Mouse (Mus musculus): Measurements from ENCODE around the gene Atp6v1c2. TPM values are rescaled to one million over a fixed set of nuclear protein-coding genes. Genes with fewer than 3 reads are reported as not detected.

Atp6v1c2 gene
- polyA plus RNA-seq (2015; fragmentation: Nextera tagmentation; extraction: Ambion mirVana), result 0.41 and 0.43 TPM in 2 replicates

DNA sequence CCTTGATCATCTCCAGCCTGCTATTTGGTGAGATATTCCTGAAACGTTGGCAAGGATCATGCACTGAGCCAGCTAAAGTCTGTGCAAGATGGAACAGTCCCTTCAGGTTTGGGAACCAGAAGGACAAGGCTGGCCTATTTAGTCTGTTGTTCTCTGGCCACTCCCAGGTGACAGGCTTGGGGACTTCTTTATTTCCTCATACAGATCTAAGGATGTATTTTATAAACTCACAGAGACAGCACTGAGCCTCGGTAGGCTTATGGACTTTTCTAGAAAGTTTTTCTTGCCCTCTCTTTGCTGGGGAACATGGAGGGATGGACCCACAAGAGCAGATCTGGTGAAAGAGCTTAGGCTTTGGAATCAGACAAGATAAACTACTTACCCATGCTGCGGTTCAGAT lies at the start of gene Atp6v1c2:
Gene Atp6v1c2, minus strand, starts transcription at position 101 of the 400 bp plus-strand sequence.
- Histone ChIP-seq H3K36me3 (no peaks in the 10 kb centered on the region), H3K9me3 (replicated peaks) (no peaks in the 10 kb centered on the region), H3K4me2 (no peak within 1 kb of the TSS), H3K9ac (replicated peaks) (no peak within 1 kb of the TSS), H3K27me3 (replicated peaks) (peaks cover 13% of the 10 kb centered on the region), H3K27ac (replicated peaks) (no peak within 1 kb of the TSS), H3K4me3 (replicated peaks) (no peak within 1 kb of the TSS), H3K4me1 (peaks cover 11% of the 10 kb centered on the region)
- 80% methylated on average over 3 of the region's 3 CpGs for WGBS
- ATAC-seq (ENCODE audit: low FRiP score), result no peak

DNA sequence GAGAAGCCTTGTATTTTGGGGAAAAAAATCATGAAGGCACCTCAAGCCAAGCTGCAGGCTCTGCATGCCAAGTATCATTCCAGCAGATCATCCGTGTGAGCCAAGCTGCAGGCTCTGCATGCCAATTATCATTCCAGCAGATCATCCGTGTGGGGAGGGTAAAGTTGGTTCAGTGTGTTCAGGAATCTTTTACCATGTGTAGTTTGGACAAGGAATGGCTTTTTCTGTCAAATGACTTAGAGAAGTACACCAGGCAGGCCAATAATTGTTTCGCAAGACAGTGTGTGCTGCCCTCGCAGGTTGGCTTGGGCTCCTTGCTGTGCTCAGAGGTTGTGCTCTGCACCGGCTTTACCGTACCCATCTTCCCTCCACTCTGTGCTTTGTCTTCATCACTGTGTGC lies 47.4 kb upstream of the Atp6v1c2 start:
- H3K9ac ChIP-seq (replicated peaks), result no peak overlapping the region
- H3K27me3 ChIP-seq (replicated peaks), result no peaks in the 10 kb centered on the region
- no peaks in the 10 kb centered on the region for H3K9me3 ChIP-seq (replicated peaks)
- H3K4me1 ChIP-seq, result no peaks in the 10 kb centered on the region
- H3K4me2 ChIP-seq, result no peak overlapping the region
- H3K27ac ChIP-seq (replicated peaks), result no peak overlapping the region
- no peak overlapping the region for H3K4me3 ChIP-seq (replicated peaks)
- 92% methylated on average over 6 of the region's 6 CpGs for WGBS
- ATAC-seq (ENCODE audit: low FRiP score), result no peak
- H3K36me3 ChIP-seq, result peaks cover 82% of the 10 kb centered on the region

DNA sequence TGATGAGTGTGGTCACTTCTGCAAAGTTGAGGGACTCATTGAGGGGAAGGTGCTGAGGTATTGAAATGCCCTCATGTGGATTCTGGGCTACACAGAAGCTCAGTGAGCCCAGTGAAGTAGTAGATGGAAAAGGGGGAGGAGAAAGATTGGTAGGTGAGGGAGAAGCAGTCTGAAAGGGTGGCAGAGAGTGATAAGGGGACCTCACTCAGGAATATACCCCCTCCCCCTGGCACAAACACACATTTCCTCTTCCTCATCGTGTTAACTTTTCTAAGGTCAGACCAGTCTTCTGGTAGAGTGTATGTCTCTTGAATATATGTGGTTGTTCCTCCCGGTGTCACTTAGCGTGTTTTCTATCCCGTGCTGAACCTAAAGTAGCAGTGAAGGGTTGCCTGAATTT lies 46.1 kb upstream of the Atp6v1c2 start:
- H3K9ac ChIP-seq (replicated peaks), result no peak overlapping the region
- WGBS, result 96% methylated on average over 4 of the region's 4 CpGs
- peaks cover 80% of the 10 kb centered on the region for H3K36me3 ChIP-seq
- no peaks in the 10 kb centered on the region for H3K27me3 ChIP-seq (replicated peaks)
- H3K4me1 ChIP-seq, result no peaks in the 10 kb centered on the region
- H3K27ac ChIP-seq (replicated peaks), result no peak overlapping the region
- no peak overlapping the region for H3K4me3 ChIP-seq (replicated peaks)
- H3K9me3 ChIP-seq (replicated peaks), result no peaks in the 10 kb centered on the region
- H3K4me2 ChIP-seq, result no peak overlapping the region
- no peak for ATAC-seq (ENCODE audit: low FRiP score)

DNA sequence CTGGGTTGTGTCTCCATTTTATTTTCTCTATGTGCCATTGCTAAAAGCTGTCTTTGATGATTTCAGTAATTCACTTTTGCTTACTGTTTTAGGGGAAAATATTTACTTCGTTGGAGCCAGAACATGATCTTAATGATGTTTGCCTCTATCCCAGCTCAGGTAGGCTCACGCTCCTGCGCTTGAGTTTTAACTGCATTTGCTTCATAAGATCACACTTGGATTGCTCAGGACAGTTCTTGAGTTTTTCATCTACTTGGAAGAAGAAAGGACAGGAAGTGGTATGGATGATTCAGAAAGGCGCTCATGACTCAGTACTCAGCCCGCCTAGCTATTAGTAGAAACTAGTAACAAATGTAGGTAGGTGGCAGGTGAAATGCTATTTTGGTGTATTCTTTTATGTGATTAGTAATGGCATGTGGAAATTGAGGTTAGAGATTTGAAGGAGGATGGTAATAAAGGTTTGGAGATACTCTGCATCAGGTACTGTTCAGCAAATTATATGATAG lies 44.4 kb upstream of the Atp6v1c2 start:
- no peak overlapping the region for H3K27ac ChIP-seq (replicated peaks)
- no peaks in the 10 kb centered on the region for H3K4me1 ChIP-seq
- H3K27me3 ChIP-seq (replicated peaks), result no peaks in the 10 kb centered on the region
- H3K4me3 ChIP-seq (replicated peaks), result no peak overlapping the region
- H3K9ac ChIP-seq (replicated peaks), result no peak overlapping the region
- no peaks in the 10 kb centered on the region for H3K9me3 ChIP-seq (replicated peaks)
- H3K36me3 ChIP-seq, result peaks cover 82% of the 10 kb centered on the region
- H3K4me2 ChIP-seq, result no peak overlapping the region
- WGBS, result over 99% methylated on average over 5 of the region's 5 CpGs
- no peak for ATAC-seq (ENCODE audit: low FRiP score)

DNA sequence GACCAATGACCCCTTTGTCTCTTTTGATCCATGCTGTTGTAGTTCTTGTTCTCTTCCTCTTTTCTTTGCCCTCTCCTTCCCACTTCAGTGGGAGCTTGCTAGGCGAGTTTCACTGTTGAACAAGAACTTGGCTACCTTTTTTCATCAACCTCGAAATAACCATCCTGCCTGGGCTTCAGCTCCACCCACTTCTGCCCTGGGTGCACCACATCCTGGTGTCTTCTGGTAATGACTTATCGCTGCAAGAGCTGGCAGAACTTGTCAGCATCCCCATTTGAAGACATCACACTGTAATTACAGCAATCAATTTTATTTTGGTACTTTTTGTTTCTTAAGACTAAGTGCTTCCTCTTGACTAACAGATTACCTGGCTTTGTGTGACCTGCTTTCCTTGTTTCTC lies 43.5 kb upstream of the Atp6v1c2 start:
- Histone ChIP-seq H3K9ac (replicated peaks) (no peak overlapping the region), H3K4me2 (no peak overlapping the region), H3K27me3 (replicated peaks) (no peaks in the 10 kb centered on the region), H3K4me1 (no peaks in the 10 kb centered on the region), H3K27ac (replicated peaks) (no peak overlapping the region), H3K4me3 (replicated peaks) (no peak overlapping the region), H3K9me3 (replicated peaks) (no peaks in the 10 kb centered on the region), H3K36me3 (peaks cover 85% of the 10 kb centered on the region)
- WGBS, result 85% methylated on average over 3 of the region's 3 CpGs
- ATAC-seq (ENCODE audit: low FRiP score), result no peak

DNA sequence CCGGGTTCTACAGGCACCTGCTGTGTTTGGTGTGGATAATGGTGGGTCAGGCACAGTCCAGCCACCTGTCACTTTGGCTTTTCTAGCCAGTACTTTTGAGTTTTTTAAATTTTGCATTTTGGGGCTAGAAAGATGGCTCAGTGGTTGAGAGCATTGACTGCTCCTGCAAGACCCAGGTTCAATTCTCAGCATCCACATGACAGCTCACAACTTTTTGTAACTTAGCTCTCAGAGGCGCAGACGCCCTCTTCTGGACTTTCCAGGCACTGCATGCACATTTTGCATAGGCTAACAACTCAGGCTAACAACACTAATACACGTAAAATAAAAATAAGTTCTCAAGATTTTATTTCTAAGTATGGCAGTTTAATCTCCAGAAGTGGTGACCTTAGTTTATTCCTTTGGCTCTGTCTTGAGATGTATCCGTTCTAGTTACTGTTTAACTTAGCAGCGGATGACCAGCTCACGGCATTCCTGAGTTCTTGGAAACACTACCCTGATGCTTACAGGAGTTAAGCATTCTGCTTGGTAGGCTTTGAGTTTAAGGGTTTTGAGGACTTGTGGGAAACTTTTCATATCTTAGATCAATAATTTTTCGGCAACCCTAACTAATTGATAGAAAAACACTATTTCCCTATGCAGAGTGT lies 42.6 kb upstream of the Atp6v1c2 start:
- no peak overlapping the region for H3K4me2 ChIP-seq
- H3K9me3 ChIP-seq (replicated peaks), result no peaks in the 10 kb centered on the region
- H3K4me3 ChIP-seq (replicated peaks), result no peak overlapping the region
- ATAC-seq (ENCODE audit: low FRiP score), result no peak
- no peaks in the 10 kb centered on the region for H3K4me1 ChIP-seq
- H3K27ac ChIP-seq (replicated peaks), result no peak overlapping the region
- no peaks in the 10 kb centered on the region for H3K27me3 ChIP-seq (replicated peaks)
- H3K36me3 ChIP-seq, result peaks cover 82% of the 10 kb centered on the region
- no peak overlapping the region for H3K9ac ChIP-seq (replicated peaks)
- 89% methylated on average over 8 of the region's 8 CpGs for WGBS

DNA sequence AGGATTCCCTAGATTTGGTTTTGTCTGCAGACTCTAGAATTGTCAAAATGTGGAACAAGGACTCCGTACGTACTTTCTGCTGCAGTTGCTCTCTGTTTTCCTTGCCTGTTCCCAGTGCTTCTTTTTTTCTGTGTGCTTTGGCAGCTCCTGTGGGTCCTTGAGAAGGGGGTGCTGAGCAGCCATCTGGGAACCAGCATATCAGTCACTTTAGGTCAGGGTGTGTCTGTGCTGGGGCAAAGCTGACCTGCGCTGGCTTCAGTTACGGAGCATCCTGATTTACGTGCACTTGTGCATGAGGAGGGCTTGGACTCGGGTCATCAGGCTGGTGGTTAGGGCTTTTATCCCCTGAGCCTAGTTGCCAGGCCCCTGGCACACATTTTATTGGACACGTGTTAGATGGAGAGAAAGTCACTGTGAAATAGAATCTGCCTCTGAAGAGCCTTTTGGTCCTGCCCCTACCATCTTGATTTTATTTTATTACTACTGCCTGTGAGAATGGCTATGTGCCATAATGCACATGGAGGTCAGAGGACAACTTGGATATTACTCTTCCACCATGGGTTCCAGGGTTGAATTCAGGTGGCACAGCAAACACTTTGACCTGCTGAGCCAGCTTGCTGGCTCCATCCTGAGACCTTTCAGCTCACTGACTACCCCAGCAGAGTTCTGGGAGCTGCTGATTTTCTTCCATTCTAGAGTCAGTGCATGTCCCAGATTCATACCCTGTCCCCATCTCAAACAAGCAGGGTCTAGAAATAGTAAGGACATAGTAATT lies 40.6 kb upstream of the Atp6v1c2 start:
- Histone ChIP-seq H3K4me3 (replicated peaks) (no peak overlapping the region), H3K27me3 (replicated peaks) (no peaks in the 10 kb centered on the region), H3K36me3 (peaks cover 66% of the 10 kb centered on the region), H3K9ac (replicated peaks) (no peak overlapping the region), H3K27ac (replicated peaks) (no peak overlapping the region), H3K9me3 (replicated peaks) (no peaks in the 10 kb centered on the region), H3K4me2 (no peak overlapping the region), H3K4me1 (no peaks in the 10 kb centered on the region)
- no peak for ATAC-seq (ENCODE audit: low FRiP score)
- WGBS, result 90% methylated on average over 7 of the region's 7 CpGs

DNA sequence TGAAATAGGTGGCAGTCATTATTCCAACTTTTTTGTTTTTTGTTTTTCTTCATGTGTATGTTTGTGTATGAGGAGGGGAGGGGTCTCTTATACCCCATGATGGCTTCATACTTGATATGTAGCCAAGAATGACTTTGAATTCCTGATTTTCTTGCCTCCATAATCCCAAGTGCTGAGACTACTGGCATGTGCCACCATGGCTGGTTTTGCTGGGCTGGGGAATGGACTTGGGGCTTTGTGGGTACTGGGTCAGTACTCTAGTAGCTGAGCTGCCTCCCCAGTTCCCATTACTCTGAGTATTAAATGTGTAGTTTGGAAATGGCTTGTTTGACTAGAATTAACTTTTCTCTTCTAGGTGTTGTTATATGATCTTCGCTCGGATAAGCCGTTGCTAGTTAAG lies 40.0 kb upstream of the Atp6v1c2 start:
- no peaks in the 10 kb centered on the region for H3K27me3 ChIP-seq (replicated peaks)
- H3K9me3 ChIP-seq (replicated peaks), result no peaks in the 10 kb centered on the region
- no peak overlapping the region for H3K9ac ChIP-seq (replicated peaks)
- no peak overlapping the region for H3K27ac ChIP-seq (replicated peaks)
- H3K4me3 ChIP-seq (replicated peaks), result no peak overlapping the region
- no peak overlapping the region for H3K4me2 ChIP-seq
- 98% methylated on average over 3 of the region's 3 CpGs for WGBS
- ATAC-seq (ENCODE audit: low FRiP score), result no peak
- peaks cover 66% of the 10 kb centered on the region for H3K36me3 ChIP-seq
- no peaks in the 10 kb centered on the region for H3K4me1 ChIP-seq

DNA sequence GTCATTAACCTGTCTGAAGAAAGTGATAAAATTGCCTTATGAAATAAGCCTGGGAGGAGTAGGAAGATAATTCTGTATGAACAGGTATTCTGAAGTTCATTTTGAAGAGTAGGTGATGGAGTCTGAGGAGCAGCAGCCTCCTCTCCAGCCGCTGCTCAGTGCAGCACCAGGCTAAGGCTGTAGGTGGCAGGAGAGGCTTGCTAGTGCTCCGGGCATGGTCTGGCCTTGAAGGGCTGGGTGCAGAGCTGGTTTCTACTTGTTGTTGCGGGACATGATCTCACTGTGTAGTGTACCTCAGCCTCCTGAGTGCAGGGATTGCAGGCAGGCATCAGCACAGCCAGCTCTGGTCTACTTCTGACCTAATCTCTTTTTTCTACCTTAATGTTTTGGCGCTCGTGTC lies 37.8 kb upstream of the Atp6v1c2 start:
- Histone ChIP-seq H3K4me3 (replicated peaks) (no peak overlapping the region), H3K4me2 (no peak overlapping the region), H3K36me3 (peaks cover 67% of the 10 kb centered on the region), H3K9me3 (replicated peaks) (no peaks in the 10 kb centered on the region), H3K27ac (replicated peaks) (no peak overlapping the region), H3K27me3 (replicated peaks) (no peaks in the 10 kb centered on the region), H3K4me1 (no peaks in the 10 kb centered on the region), H3K9ac (replicated peaks) (no peak overlapping the region)
- peak; percentile 70 for ATAC-seq (ENCODE audit: low FRiP score)
- 72% methylated on average over 5 of the region's 5 CpGs for WGBS

DNA sequence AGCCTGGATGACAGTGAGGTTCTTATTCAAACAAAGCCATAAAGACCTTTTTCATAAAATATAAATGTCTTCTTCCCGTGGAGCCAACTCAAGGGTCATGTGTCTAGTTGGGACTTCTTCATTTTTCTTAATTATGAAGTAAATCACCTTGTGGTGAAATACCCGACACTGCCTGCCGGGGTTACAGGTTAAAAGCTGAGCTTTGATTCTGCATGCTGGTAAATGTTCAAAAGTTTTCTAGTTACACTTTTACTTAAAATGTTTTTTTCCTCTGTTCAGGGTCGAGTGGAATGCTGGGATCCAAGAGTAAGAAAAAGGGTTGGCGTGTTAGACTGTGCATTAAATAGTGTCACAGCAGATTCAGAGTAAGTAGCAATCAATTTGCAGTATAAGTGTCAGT lies 33.2 kb upstream of the Atp6v1c2 start:
- peaks cover 70% of the 10 kb centered on the region for H3K36me3 ChIP-seq
- H3K4me1 ChIP-seq, result no peaks in the 10 kb centered on the region
- H3K4me2 ChIP-seq, result no peak overlapping the region
- H3K27ac ChIP-seq (replicated peaks), result no peak overlapping the region
- H3K27me3 ChIP-seq (replicated peaks), result no peaks in the 10 kb centered on the region
- no peak overlapping the region for H3K4me3 ChIP-seq (replicated peaks)
- WGBS, result 90% methylated on average over 5 of the region's 5 CpGs
- H3K9me3 ChIP-seq (replicated peaks), result no peaks in the 10 kb centered on the region
- ATAC-seq (ENCODE audit: low FRiP score), result no peak
- H3K9ac ChIP-seq (replicated peaks), result no peak overlapping the region

DNA sequence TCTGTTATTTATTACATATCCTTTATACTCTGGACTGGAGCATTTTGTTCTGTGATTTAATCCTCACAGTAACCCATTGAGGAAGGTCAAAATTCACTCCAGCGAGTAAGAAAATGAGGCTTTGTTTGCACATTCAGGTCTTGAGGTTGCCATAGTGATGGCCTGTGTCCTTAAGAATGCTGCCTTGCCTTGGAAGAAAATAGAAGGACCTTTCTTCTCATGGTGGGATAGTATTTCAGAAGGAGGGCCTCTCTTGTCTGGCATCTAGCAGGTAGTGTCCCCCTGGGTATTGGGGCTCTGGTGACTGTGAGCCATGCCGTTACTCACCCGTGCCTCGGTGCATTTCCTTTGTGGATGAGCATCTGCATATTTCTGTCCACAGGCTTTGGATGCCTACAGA lies 31.5 kb upstream of the Atp6v1c2 start:
- H3K4me2 ChIP-seq, result no peak overlapping the region
- H3K36me3 ChIP-seq, result peaks cover 67% of the 10 kb centered on the region
- no peak overlapping the region for H3K9ac ChIP-seq (replicated peaks)
- H3K27me3 ChIP-seq (replicated peaks), result no peaks in the 10 kb centered on the region
- no peaks in the 10 kb centered on the region for H3K4me1 ChIP-seq
- 10% methylated on average over 4 of the region's 4 CpGs for WGBS
- H3K27ac ChIP-seq (replicated peaks), result no peak overlapping the region
- no peaks in the 10 kb centered on the region for H3K9me3 ChIP-seq (replicated peaks)
- no peak overlapping the region for H3K4me3 ChIP-seq (replicated peaks)
- no peak; the same call in 1 of the 2 replicates for ATAC-seq (ENCODE audit: low FRiP score)

DNA sequence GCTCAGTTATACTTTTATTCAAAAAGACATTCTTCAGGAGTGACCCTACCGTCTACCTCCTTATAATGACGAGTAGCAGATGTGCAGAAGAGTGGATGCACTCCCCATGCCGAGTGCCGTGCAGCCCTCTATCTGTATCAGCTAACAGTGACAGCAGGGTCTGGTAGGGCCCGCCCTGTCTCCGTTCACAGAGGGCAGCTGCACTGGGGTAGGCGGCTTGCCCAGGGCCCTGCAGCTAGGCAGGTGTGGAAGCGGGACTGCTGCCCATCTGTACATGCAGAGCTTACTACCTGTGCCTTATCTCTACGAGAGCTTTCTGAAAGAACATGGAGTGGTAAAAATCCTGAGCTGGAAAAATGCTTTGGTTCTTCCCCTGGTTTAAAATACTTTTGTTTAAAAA lies 30.9 kb upstream of the Atp6v1c2 start:
- ATAC-seq (ENCODE audit: low FRiP score), result no peak
- Histone ChIP-seq H3K4me2 (no peak overlapping the region), H3K4me3 (replicated peaks) (no peak overlapping the region), H3K9ac (replicated peaks) (no peak overlapping the region), H3K27me3 (replicated peaks) (no peaks in the 10 kb centered on the region), H3K4me1 (no peaks in the 10 kb centered on the region), H3K27ac (replicated peaks) (no peak overlapping the region), H3K36me3 (peaks cover 70% of the 10 kb centered on the region), H3K9me3 (replicated peaks) (no peaks in the 10 kb centered on the region)
- WGBS, result 44% methylated on average over 9 of the region's 9 CpGs

Data from neural tube, embryonic 15.5 days (tissue).